Mouse (Mus musculus) bone marrow macrophage, adult 2 months (primary cell): ENCODE data around the gene Tipin. TPM values are rescaled to one million over a fixed set of nuclear protein-coding genes. Genes with fewer than 3 reads are reported as not detected.
"Not testable (repeated sequence)": the region's sequence is repeated elsewhere in the genome, so short reads cannot be mapped to it uniquely, and the experiment has no call there.

Source experiments
- H3K27ac ChIP-seq: 2 replicates; pipeline ENCODE4 v1.5.1; 2012; ENCODE audit warnings: low read depth, low read length; ENCODE audit not compliant: insufficient read depth
- H3K4me1 ChIP-seq: 2 replicates; pipeline ENCODE4 v1.6.1; 2012; ENCODE audit warnings: low read length; ENCODE audit not compliant: control insufficient read depth, insufficient read depth
- H3K4me3 ChIP-seq: 2 replicates; pipeline ENCODE4 v1.5.1; 2012; ENCODE audit warnings: mild to moderate bottlenecking, low read length, moderate library complexity; ENCODE audit not compliant: insufficient read depth
- CTCF ChIP-seq: IDR thresholded peaks from 2 replicates; pipeline ENCODE4 v1.5.1; 2012; ENCODE audit warnings: low read depth, mild to moderate bottlenecking, low read length, moderate library complexity
- POLR2A ChIP-seq: IDR thresholded peaks from 2 replicates; pipeline ENCODE4 v1.6.1; 2012; ENCODE audit warnings: mild to moderate bottlenecking, low read depth, low read length, borderline replicate concordance
- polyA plus RNA-seq: library from polyadenylated mRNA; stranded (reverse); fragments of >200 nt; gene quantifications from 2 replicates; pipeline ENCODE4 v1.2.4, GENCODE M21; 2012; ENCODE audit not compliant: missing spikeins, insufficient read depth, insufficient read length

Tipin gene
- polyA plus RNA-seq, 1 experiment: 29.6 TPM

DNA sequence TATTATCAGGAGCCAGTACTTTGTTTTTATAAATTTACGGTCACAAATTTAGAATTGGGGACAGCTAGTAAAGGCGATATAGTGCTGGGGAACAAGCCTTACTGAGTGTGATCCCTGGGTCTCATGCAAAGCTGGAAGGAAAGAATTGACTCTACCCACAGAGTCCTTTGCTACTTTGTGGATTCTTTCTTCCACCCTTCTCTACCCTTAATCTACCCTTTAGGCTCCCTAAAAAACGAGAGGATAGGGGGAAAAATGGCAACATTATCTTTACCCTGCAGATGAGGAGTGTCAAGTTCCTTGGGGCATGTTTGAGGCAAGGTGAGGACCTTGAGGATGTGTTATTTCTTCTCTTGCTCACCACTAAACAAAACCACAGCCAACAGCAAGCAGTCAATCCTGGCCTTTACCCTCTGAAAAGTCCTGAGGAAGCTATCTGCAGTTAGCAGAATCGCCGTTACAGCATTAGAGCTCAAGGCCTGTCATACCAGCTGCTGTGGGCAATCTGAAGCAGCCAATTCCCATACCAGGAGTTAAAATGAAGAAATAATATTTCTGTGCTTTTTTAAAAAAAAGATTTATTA lies 1.1 kb downstream of the Tipin start:
- Histone ChIP-seq H3K27ac (no peak overlapping the region), H3K4me3 (peak overlapping the region; percentile 86), H3K4me1 (peaks cover 3% of the 10 kb centered on the region; the same call in 1 of the 2 replicates)
- no peak for TF ChIP-seq CTCF
- no peak for TF ChIP-seq POLR2A

DNA sequence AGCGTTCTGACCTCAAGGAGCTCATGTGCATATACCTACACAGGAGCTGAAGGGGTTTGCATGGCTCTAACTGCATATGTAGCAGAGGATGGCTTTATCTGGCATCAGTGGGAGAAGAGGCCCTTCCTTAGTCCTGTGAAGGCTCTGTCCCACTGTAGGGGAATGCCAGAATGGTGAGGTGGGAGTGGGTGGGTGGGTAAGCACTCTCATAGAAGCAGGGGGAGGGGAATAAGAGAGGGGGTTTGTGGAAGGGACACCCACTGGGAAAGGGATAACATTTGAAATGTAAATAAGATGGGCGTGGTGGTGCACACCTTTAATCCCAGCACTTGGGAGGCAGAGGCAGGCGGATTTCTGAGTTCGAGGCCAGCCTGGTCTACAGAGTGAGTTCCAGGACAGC lies 21.7 kb downstream of the Tipin start:
- not testable (repeated sequence) for H3K27ac ChIP-seq, H3K4me1 ChIP-seq, H3K4me3 ChIP-seq

GRCm38 (mm10) chr9:64306476-64307312 lies 25.3 kb downstream of the Tipin start:
- no peaks in the 10 kb centered on the region for H3K4me1 ChIP-seq
- no peak overlapping the region for H3K4me3 ChIP-seq
- no peak for TF ChIP-seq CTCF
- no peak for TF ChIP-seq POLR2A
- H3K27ac ChIP-seq: no peak overlapping the region

DNA sequence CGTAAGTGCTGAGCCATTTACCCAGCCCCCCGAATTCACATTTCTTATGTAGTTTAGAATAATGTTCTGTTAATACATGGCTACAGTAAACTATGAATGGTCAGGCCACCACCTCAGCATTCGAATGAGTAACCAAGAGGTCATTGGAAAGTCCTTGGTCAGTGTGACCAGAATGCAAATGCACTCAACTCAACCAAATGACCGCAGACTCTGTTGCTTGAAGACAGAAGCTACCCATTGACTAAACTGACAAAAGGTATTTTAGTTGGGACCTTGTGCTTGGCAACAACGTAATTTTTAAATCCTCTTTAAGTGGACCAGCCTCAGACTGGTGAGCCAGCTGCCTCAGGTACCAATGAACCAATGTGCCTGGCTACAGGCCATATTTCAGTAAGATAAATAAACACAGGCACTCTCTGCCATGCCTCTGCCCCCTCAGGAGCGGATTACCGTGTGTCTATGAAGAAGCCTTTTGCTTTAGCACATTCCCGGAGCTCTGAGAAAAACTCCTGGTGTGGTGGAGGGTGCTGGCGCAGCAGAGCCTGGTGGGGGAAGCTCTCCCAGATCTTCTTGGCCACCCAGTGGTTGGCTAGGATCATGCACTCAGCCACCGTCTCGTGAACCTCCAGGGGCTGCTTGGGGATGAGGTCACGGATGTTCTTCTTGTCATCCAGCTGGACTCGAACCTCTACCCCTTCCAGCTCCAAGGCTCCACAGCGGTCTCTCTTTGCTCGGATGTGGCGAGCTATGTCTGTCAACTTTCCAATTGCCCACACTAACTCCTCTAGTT lies 29.8 kb downstream of the Tipin start:
- Histone ChIP-seq H3K4me3 (no peak overlapping the region), H3K4me1 (no peaks in the 10 kb centered on the region), H3K27ac (no peak overlapping the region)
- TF ChIP-seq CTCF (no peak), POLR2A (no peak)

DNA sequence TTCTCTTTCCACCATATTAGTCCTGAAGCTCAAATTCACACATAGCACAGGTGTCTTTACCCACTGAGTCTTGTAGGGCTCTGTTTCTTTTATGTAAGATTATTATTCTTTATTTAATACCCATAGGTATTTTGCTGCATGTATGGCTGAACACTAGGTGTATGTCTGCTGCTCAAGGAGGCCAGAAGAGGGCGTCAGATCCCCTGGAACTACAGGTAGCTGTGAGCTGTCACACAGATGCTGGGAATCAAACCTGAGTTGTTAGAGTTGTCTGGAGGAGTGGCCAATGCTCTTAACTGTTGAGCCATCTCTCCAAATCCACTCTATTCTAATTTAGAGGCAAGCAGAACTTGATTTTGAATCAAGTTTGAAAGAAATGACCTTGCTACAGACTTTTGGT lies 30.7 kb downstream of the Tipin start:
- no peak overlapping the region for H3K27ac ChIP-seq
- TF ChIP-seq CTCF (no peak), POLR2A (no peak)
- no peaks in the 10 kb centered on the region for H3K4me1 ChIP-seq
- no peak overlapping the region for H3K4me3 ChIP-seq

DNA sequence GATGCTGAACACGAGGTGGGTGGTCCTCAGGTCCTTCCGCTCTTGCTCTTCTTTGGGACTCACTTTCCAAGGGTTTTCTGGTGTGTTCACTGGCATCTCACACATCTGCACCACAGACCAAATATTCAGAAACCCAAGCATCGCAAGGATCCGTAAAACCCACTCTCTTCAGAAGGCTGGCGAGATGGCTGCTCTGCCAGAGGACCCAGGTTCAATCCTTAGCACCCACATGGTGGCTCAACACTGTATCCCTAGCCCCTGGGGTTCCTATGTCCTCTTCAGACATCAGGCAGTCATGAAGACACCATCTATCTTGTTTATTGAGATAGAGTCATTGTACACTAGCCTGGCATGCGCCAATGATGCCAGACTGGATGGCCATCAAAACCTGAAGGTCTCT lies 33.3 kb downstream of the Tipin start:
- H3K4me1 ChIP-seq: no peaks in the 10 kb centered on the region
- H3K4me3 ChIP-seq: no peak overlapping the region
- no peak overlapping the region for H3K27ac ChIP-seq
- TF ChIP-seq CTCF (no peak), POLR2A (no peak)

DNA sequence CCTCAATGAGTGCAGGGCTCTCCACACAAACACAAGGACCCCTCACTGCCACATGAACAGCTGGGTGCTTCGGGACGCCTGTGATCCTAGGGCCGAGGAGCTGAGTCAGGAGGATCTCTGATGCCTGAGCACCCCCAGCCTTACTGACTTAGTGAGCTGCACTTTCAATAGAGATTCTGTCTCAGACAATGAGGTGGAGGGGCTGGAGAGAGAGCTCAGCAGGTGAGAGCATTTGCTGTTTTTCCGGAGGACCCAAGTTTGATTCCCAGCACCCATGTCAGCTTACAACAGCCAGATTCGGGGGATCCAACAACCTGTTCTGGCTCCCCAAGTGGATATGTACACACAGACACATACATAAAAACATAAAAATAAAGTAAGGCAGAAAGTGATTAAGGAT lies 35.6 kb downstream of the Tipin start:
- TF ChIP-seq CTCF: no peak
- no peak for TF ChIP-seq POLR2A
- Histone ChIP-seq H3K4me1 (no peaks in the 10 kb centered on the region), H3K4me3 (no peak overlapping the region), H3K27ac (no peak overlapping the region)

- Histone ChIP-seq H3K4me3 (no peak overlapping the region), H3K4me1 (no peaks in the 10 kb centered on the region), H3K27ac (no peak overlapping the region)
- TF ChIP-seq CTCF (no peak), POLR2A (no peak)
Observed at GRCm38 (mm10) chr9:64323976-64324375, 42.6 kb downstream of the Tipin start.

DNA sequence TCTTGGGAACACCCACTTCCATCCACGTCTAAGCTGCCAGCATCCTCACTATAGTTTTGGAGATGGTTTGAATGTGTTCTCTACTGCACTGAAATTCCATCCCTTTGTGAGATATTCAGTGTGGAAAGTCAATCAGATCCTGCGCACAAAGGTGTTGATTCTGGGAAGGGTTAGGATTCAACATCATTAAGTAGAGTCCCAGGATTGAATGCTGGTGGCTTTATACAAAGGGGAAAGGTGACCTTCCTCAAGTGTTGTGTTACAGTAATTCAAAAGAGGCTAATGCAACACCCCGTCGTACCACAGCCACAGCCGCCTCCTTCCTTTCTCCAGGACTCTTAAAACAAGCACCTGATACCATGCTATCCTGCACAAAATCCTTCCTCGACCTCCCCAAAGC lies 54.4 kb downstream of the Tipin start:
- Histone ChIP-seq H3K4me1 (peaks cover 5% of the 10 kb centered on the region), H3K4me3 (no peak overlapping the region), H3K27ac (no peak overlapping the region)
- TF ChIP-seq POLR2A (no peak), CTCF (no peak)

DNA sequence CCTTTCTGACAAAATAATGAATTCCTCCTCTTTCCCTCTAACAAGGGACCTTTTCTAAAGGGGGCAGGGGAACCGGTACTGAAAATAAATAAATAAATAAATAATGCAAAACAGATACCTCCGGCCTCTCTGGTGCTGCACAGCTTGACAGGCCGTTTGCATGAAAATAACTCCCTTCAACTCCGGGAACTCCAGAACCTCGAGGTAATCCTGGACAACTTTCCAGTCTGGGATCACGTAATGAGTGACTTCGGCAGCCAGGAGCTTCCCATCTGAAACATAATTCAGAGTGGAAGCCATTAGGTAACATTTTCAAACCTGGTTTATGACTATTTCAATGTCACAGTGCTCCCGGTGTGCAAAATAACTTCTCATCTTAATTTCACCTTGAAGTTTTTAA lies 58.0 kb downstream of the Tipin start:
- Histone ChIP-seq H3K4me1 (peaks cover 5% of the 10 kb centered on the region), H3K27ac (no peak overlapping the region), H3K4me3 (no peak overlapping the region)
- TF ChIP-seq CTCF (no peak), POLR2A (no peak)
